Mouse (Mus musculus) E14TG2a.4 (cell line): ENCODE measurements at regions not wholly inside any gene's neighbourhood (a gene's known extent, or its start where the extent isn't known, plus 50 kb on each side); places are given as distances from the start of the nearest gene placed in this dataset.

Experiments
- H3K27me3 ChIP-seq: 2 replicates; pipeline ENCODE4 v1.6.1; 2014; ENCODE audit warnings: low read length, control low read depth; ENCODE audit not compliant: insufficient read depth
- H3K36me3 ChIP-seq: 2 replicates; pipeline ENCODE4 v1.6.1; 2014; ENCODE audit warnings: low read length, control low read depth; ENCODE audit not compliant: insufficient read depth
- H3K4me1 ChIP-seq: replicated peaks from 2 replicates; pipeline ENCODE4 v1.6.1; 2014; ENCODE audit warnings: low read depth, low read length, control low read depth
- H3K4me3 ChIP-seq: replicated peaks from 2 replicates; pipeline ENCODE4 v1.5.1; 2014; ENCODE audit warnings: mild to moderate bottlenecking, low read length
- H3K9me3 ChIP-seq: 2 replicates; pipeline ENCODE4 v1.6.1; 2014; ENCODE audit warnings: low read length, control low read depth
- CTCF ChIP-seq: conservative IDR thresholded peaks from 2 replicates; pipeline ENCODE4 v1.5.1; 2014; ENCODE audit warnings: low read length
- NANOG ChIP-seq: IDR thresholded peaks from 2 replicates; pipeline ENCODE4 v1.6.1; 2014; ENCODE audit warnings: borderline replicate concordance, low read length, mixed read lengths
- POU5F1 ChIP-seq: IDR thresholded peaks from 2 replicates; pipeline ENCODE4 v1.6.1; 2014; ENCODE audit warnings: low read length, borderline replicate concordance

DNA sequence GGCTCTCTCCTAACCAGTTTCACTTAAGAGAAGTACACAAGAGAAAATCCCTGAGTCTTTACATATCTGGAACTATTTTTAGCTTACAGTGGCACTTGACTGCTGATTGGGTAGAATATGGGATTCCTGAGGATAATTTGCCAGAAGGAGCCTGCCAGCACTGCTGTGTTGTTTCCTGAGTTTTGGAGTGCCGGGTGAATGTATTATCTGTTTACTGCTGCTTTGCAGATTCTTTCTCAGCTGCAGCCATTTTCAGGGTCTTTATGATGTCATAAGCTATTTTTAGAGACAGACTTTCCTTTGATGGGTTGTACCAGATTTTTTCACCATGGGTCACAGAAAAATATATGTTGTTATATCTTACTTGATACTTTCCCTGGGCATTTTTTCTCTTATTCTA, 279.1 kb upstream of the Chrm2 start:
- Histone ChIP-seq H3K27me3 (no peaks in the 10 kb centered on the region), H3K4me3 (no peak overlapping the region), H3K9me3 (no peaks in the 10 kb centered on the region), H3K4me1 (no peaks in the 10 kb centered on the region), H3K36me3 (no peaks in the 10 kb centered on the region)
- TF ChIP-seq CTCF, result no peak
- no peak for TF ChIP-seq POU5F1
- no peak for TF ChIP-seq NANOG

DNA sequence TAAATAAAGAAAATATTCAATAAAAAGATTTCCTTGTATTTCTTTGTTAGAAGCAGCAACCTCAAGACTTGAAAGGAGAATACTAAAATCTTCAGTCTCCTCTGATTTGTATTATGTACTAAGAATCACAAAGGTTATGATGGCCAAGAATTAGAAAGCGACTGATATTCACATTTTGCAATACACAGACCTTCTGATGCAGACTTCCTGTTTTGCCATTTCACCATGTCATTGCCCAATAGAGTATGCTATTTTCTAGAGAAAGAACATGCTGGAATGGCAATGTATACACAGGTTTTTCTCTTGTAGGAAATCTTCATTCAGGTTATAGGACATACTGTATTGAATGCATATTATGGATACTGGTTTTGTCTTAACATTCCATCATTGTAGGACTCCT, 250.7 kb upstream of the Chrm2 start:
- Histone ChIP-seq H3K27me3 (no peaks in the 10 kb centered on the region), H3K36me3 (no peaks in the 10 kb centered on the region), H3K4me1 (no peaks in the 10 kb centered on the region), H3K4me3 (no peak overlapping the region), H3K9me3 (peaks cover 24% of the 10 kb centered on the region)
- no peak for TF ChIP-seq NANOG
- no peak for TF ChIP-seq CTCF
- TF ChIP-seq POU5F1, result no peak

DNA sequence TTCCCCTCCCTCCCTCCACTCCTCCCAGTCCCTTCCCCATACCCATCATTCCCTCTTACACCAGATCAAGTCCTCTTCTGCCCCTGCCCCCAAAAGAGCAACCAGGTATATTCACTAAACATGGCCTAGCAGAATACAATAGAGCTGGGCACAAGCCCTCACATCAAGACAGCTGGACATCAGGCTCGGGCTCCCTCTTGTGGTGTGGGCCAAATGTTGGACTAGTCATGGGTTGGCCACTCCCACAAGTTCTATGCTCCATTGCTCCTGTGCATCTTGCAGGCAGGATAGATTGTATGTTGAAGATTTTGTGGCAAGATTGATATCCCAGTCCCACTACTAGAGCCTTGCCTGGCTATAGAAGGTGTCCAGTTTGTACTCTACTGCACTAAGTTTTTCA, 240.6 kb upstream of the Chrm2 start:
- H3K4me3 ChIP-seq, result no peak overlapping the region
- no peaks in the 10 kb centered on the region for H3K4me1 ChIP-seq

DNA sequence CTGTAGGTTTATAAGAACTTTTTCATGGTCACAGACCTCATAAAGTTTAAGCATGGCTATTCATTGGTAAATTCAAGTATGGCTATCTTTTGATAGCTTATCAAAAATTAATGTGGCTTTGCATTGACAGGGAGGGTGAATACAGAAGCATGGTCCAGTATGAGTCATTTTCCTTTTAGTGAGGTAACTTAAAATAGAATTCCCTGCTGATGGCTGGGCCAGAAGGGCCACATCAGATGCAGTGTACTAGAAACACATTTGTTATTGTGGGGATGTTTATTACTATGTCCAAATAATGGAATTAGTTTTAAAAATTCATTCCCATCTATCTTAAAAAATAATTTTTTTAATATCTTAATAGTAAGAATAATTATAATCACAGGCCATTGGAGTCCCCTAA, 213.4 kb upstream of the Chrm2 start:
- no peak for TF ChIP-seq CTCF
- TF ChIP-seq POU5F1, result no peak
- TF ChIP-seq NANOG, result no peak

More for the DNA sequence above, 240.6 kb upstream of the Chrm2 start:
- Histone ChIP-seq H3K27me3 (no peaks in the 10 kb centered on the region), H3K36me3 (no peaks in the 10 kb centered on the region), H3K9me3 (peaks cover 52% of the 10 kb centered on the region)
- TF ChIP-seq POU5F1 (no peak), CTCF (no peak), NANOG (no peak)

DNA sequence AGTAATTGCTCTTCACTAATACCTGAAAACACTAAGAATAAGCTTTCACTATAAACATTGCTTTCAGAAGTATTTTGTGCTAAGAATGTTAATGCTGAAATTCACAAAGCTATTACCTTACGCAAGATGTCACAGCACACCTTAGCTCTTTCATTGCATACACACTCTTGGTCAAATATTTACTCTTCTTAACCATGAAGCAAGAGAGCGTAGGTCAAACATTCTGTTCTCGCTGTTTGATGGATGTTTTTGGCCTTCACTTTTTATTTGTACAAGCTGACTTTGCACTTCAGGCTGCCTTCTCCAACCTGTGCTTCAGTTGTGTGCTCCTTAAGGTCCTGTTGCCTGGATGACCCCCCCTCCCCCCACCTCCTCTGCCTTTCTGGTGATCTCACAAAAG, 212.8 kb upstream of the Chrm2 start:
- Histone ChIP-seq H3K36me3 (no peaks in the 10 kb centered on the region), H3K9me3 (no peaks in the 10 kb centered on the region)

More for the DNA sequence above, 213.4 kb upstream of the Chrm2 start:
- no peaks in the 10 kb centered on the region for H3K4me1 ChIP-seq
- no peaks in the 10 kb centered on the region for H3K36me3 ChIP-seq
- no peaks in the 10 kb centered on the region for H3K9me3 ChIP-seq
- no peaks in the 10 kb centered on the region for H3K27me3 ChIP-seq
- H3K4me3 ChIP-seq, result no peak overlapping the region

DNA sequence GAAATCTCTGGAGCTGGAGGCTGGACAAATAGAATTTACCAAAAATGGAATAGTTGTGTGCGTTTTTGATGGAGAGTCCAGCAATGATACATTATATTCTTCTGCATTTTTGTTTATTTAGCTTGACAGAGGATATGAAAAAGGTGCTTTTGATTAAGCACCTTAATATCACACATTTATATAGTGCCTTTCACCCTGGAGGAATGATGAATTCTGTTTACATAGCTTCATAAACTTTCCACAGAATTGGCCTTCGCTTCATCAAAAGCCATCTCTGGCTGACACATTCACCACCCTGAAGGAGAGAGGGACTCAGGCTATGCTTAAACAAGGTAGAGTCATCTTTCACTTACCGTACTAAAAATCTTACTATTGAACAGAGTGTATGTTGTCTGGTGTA, 208.0 kb upstream of the Chrm2 start:
- no peak overlapping the region for H3K4me3 ChIP-seq
- H3K9me3 ChIP-seq, result no peaks in the 10 kb centered on the region
- H3K36me3 ChIP-seq, result no peaks in the 10 kb centered on the region
- no peaks in the 10 kb centered on the region for H3K27me3 ChIP-seq
- H3K4me1 ChIP-seq, result no peaks in the 10 kb centered on the region
- TF ChIP-seq POU5F1 (no peak), NANOG (no peak)

More for the DNA sequence above, 212.8 kb upstream of the Chrm2 start:
- Histone ChIP-seq H3K4me1 (no peaks in the 10 kb centered on the region), H3K4me3 (no peak overlapping the region), H3K27me3 (no peaks in the 10 kb centered on the region)
- TF ChIP-seq NANOG (no peak), POU5F1 (no peak), CTCF (no peak)

DNA sequence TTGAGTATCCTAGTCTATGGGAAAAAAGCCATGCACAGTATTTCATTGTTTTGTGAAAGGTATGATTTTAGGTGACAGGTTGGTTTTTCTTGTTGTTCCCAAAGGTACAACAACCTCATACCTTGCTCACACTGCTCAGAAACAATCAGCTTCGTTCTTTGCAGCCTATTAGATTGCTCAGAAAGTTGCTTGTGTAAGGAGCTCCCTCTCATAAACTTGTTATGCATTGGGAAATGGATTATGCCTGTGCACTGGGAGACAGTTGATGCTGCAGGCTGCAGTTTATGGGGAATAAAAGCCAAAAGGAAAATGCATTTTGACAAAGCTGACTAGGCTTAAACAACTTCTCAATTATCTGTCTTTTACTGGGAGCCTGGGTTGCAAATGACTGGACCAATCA, 205.2 kb upstream of the Chrm2 start:
- no peaks in the 10 kb centered on the region for H3K4me1 ChIP-seq
- no peak overlapping the region for H3K4me3 ChIP-seq
- H3K36me3 ChIP-seq, result no peaks in the 10 kb centered on the region
- H3K9me3 ChIP-seq, result no peaks in the 10 kb centered on the region
- TF ChIP-seq CTCF, result no peak
- TF ChIP-seq POU5F1, result no peak
- no peak for TF ChIP-seq NANOG
- H3K27me3 ChIP-seq, result no peaks in the 10 kb centered on the region

DNA sequence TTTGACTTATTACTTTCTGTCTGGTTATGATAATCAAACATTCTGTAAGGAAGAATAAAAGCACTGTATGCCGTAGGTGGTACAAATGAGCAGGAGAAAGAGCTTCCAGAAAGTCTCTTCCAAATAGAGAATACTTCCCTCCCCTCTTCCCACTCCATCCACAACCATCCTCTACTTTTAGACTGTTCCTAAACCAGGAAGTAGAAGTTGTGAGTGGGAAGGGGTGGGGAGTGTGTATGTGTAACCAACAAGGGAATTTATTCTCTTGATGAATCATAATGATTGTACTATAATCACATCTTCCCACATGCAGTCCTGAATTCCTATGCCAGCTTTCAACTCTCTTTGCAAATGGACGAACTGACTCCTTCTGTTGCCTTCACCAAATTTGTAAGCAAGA, 181.2 kb upstream of the Chrm2 start:
- Histone ChIP-seq H3K4me3 (no peak overlapping the region), H3K27me3 (no peaks in the 10 kb centered on the region), H3K36me3 (no peaks in the 10 kb centered on the region), H3K4me1 (no peaks in the 10 kb centered on the region), H3K9me3 (no peaks in the 10 kb centered on the region)
- TF ChIP-seq CTCF (no peak), POU5F1 (no peak), NANOG (no peak)

DNA sequence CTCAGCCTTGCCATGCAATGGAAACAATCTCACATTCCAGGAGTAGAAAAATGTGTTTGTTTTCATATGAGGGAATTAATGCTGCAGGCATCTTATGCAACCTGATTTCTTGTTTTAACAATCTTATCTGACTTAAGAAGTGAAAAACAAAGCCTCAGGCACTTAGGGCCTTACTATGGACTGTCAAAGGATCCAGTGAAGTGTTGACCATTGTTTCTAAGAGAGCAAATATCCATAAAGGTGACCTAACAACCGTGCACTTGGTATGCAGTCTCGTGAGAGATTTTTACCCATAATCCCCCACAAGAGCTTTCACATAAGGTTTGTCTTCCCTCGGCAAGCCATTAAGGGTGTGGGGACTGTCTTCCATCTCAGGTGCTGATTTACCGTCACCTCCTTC, 166.6 kb upstream of the Chrm2 start:
- H3K27me3 ChIP-seq, result no peaks in the 10 kb centered on the region
- H3K4me3 ChIP-seq, result no peak overlapping the region
- H3K36me3 ChIP-seq, result no peaks in the 10 kb centered on the region
- no peak for TF ChIP-seq NANOG
- TF ChIP-seq CTCF, result no peak
- TF ChIP-seq POU5F1, result no peak
- H3K4me1 ChIP-seq, result no peaks in the 10 kb centered on the region
- no peaks in the 10 kb centered on the region for H3K9me3 ChIP-seq

DNA sequence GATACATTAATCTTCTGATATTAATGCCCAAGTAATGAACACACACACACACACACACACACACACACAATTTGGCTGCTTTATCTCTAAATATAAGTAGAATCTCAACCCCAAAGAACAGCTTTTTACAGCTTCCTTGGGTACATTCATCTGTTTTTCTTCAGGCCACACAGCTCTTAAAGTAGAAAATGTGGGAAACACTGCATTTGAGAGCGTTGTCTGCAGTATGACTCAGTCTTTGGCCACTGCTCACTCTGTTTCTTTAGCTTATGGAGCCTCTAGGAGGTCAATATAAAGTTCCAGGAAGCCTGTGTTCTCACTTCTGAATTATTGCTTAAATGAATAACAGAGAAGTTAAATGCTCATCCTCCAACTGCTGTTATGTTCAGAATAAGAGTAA, 153.4 kb upstream of the Chrm2 start:
- no peaks in the 10 kb centered on the region for H3K27me3 ChIP-seq
- TF ChIP-seq NANOG, result no peak
- no peak for TF ChIP-seq CTCF
- TF ChIP-seq POU5F1, result no peak
- no peak overlapping the region for H3K4me3 ChIP-seq
- no peaks in the 10 kb centered on the region for H3K9me3 ChIP-seq
- no peaks in the 10 kb centered on the region for H3K36me3 ChIP-seq
- no peaks in the 10 kb centered on the region for H3K4me1 ChIP-seq
